In the genomic region with DNA sequence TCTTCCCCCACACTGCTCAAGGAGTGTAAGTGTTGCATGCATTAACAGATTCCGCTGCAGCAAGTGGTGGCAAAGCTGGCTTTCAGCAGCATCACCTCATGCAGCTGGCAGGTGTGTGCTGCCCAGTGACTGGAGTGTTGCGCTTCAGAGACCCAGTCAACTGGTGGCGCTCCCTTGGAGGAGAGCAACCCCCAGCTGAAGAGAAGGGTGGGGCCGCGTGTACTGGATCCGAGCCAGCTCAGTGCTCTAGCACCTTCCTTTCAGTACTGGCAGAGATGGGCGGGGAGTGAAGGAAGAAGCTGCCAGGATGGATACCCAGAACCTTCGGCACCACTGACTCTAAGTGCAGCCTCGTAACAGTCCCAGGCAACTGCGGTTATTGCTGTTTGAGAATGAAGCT, we compare ENCODE assay signal across 10 mouse cellular contexts.
"Had no signal": no experiment of that assay in that cellular context is flagged by ENCODE, and none has a peak within 500 bp of the region (broad histone marks: within the 10 kb centered on the region; RNA-seq: fewer than 3 reads in every experiment).

No protein-coding gene starts in this region.

- H3K27me3 ChIP-seq: limb, embryonic 15.5 days; liver, embryonic 12.5 days; midbrain, embryonic 15.5 days; neural tube, embryonic 12.5 days; stomach, embryonic 15.5 days had no signal

- H3K9ac ChIP-seq: limb, embryonic 15.5 days; liver, embryonic 12.5 days; midbrain, embryonic 15.5 days; neural tube, embryonic 12.5 days; stomach, embryonic 15.5 days had no signal

- DNase-seq: kidney, adult 11 months; right cerebral cortex, postnatal 4 days; spleen, adult 18-20 months had no signal

- H3K27ac ChIP-seq: left cerebral cortex, adult 2 months; limb, embryonic 15.5 days; liver, embryonic 12.5 days; macrophage; midbrain, embryonic 15.5 days; neural tube, embryonic 12.5 days; stomach, embryonic 15.5 days had no signal

- H3K4me2 ChIP-seq: limb, embryonic 15.5 days; liver, embryonic 12.5 days; midbrain, embryonic 15.5 days; neural tube, embryonic 12.5 days; stomach, embryonic 15.5 days had no signal

- H3K36me3 ChIP-seq: midbrain, embryonic 15.5 days; stomach, embryonic 15.5 days had no signal

- H3K9me3 ChIP-seq: limb, embryonic 15.5 days; liver, embryonic 12.5 days; midbrain, embryonic 15.5 days; neural tube, embryonic 12.5 days; stomach, embryonic 15.5 days had no signal

- H3K4me3 ChIP-seq: left cerebral cortex, adult 2 months; limb, embryonic 15.5 days; liver, embryonic 12.5 days; midbrain, embryonic 15.5 days; neural tube, embryonic 12.5 days; stomach, embryonic 15.5 days had no signal

- ATAC-seq: liver, embryonic 12.5 days; midbrain, embryonic 15.5 days had no signal

- H3K4me1 ChIP-seq: limb, embryonic 15.5 days; liver, embryonic 12.5 days; midbrain, embryonic 15.5 days; stomach, embryonic 15.5 days had no signal
